Mouse (Mus musculus) heart, embryonic 11.5 days (tissue): ENCODE measurements around the gene Myl10. TPM values are rescaled to one million over a fixed set of nuclear protein-coding genes. Genes with fewer than 3 reads are reported as not detected.
"Not testable (repeated sequence)": the region's sequence is repeated elsewhere in the genome, so short reads cannot be mapped to it uniquely, and the experiment has no call there.

Experiments
- ATAC-seq: fragments of 200-750 bp; cut with Nextera tagmentation; replicated peaks from 2 replicates; pipeline ENCODE4 v1.8.0; 2017; ENCODE audit warnings: moderate library complexity; ENCODE audit not compliant: insufficient number of reproducible peaks, low FRiP score, low TSS enrichment
- H3K27ac ChIP-seq: fragments of 300-500 bp; sonication (generic); 2 replicates; pipeline ENCODE4 v1.5.1; 2014; ENCODE audit warnings: mild to moderate bottlenecking, low read depth, low read length
- H3K27me3 ChIP-seq: fragments of 300-500 bp; sonication (generic); 2 replicates; pipeline ENCODE4 v1.6.1; 2014; ENCODE audit warnings: mild to moderate bottlenecking, low read length, mixed read lengths; ENCODE audit not compliant: control insufficient read depth, insufficient read depth
- H3K36me3 ChIP-seq: fragments of 300-500 bp; sonication (generic); 2 replicates; pipeline ENCODE4 v1.6.1; 2014; ENCODE audit warnings: mild to moderate bottlenecking, low read length, moderate library complexity, mixed read lengths; ENCODE audit not compliant: control insufficient read depth, insufficient read depth
- H3K4me1 ChIP-seq: fragments of 300-500 bp; sonication (generic); 2 replicates; pipeline ENCODE4 v1.6.1; 2014; ENCODE audit warnings: low read length; ENCODE audit not compliant: control insufficient read depth, insufficient read depth
- H3K4me2 ChIP-seq: fragments of 300-500 bp; sonication (generic); 2 replicates; pipeline ENCODE4 v1.6.1; 2014; ENCODE audit warnings: mild to moderate bottlenecking, moderate library complexity
- H3K4me3 ChIP-seq: fragments of 300-500 bp; sonication (generic); 2 replicates; pipeline ENCODE4 v1.5.1; 2014; ENCODE audit warnings: low read depth, low read length
- H3K9ac ChIP-seq: fragments of 300-500 bp; sonication (generic); 2 replicates; pipeline ENCODE4 v1.6.1; 2014; ENCODE audit warnings: mild to moderate bottlenecking, low read depth, low read length, moderate library complexity
- H3K9me3 ChIP-seq: fragments of 300-500 bp; sonication (generic); replicated peaks from 2 replicates; pipeline ENCODE4 v1.6.1; 2016; ENCODE audit warnings: low read length; ENCODE audit not compliant: control insufficient read depth
- WGBS: fragments of 180-500 bp; shearing (Covaris S2); extraction: QIAGEN DNeasy Blood & Tissue Kit; methylation state at CpG from one replicate; pipeline ENCODE4 v1.1.7; 2014; ENCODE audit not compliant: insufficient replicate concordance; 5-methylcytosine and 5-hydroxymethylcytosine counted together
- polyA plus RNA-seq: library from polyadenylated mRNA; unstranded; fragments of >200 nt; fragmentation: Nextera tagmentation; extraction: Ambion mirVana; gene quantifications from 2 replicates; pipeline ENCODE4 v1.2.1, GENCODE M21; 2014

Gene Myl10
- not detected in 2 replicates for polyA plus RNA-seq

GRCm38 (mm10) chr5:136692784-136693183, at the start of gene Myl10:
Gene Myl10, plus strand, starts transcription at chr5:136693146.
- no peaks in the 10 kb centered on the region for H3K27me3 ChIP-seq
- ATAC-seq = no peak
- no peaks in the 10 kb centered on the region for H3K36me3 ChIP-seq
- no peak within 1 kb of the TSS for H3K4me3 ChIP-seq
- H3K4me1 ChIP-seq = no peaks in the 10 kb centered on the region
- H3K9me3 ChIP-seq = no peaks in the 10 kb centered on the region
- 86% methylated on average over 4 of the region's 4 CpGs for WGBS
- no peak within 1 kb of the TSS for H3K9ac ChIP-seq
- H3K27ac ChIP-seq = no peak within 1 kb of the TSS
- H3K4me2 ChIP-seq = no peak within 1 kb of the TSS

DNA sequence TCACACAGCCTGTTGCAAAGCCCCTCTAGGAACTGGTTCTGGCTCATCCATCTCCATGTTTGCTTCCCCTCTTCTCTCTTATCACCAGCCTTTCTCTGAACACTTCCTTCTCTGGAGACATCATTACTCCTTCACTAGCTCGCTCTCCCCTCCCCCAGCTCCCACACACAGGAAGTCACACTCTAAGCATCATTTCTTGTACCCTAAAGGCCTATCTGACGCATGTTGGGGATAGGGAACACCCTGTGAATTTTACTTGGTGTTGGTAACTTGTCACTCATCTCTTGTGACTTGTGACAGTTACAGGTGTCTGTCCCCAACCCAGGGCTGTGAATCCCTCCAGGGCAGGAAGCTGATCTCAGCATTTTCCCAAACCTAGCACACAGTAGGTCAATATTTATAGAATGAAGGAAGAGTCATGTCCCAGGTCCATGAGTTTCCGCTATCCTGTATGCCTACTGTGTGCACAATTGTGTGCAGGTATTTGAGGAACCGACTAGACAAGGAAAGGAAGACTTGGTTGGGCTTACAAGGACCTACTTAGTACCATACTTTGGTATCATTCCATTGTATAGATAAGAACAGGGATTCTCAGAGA, 46.1 kb upstream of the Myl10 start:
- ATAC-seq = no peak
- Histone ChIP-seq H3K4me2 (no peak overlapping the region), H3K36me3 (no peaks in the 10 kb centered on the region), H3K4me1 (no peaks in the 10 kb centered on the region), H3K9me3 (no peaks in the 10 kb centered on the region), H3K27me3 (peaks cover 2% of the 10 kb centered on the region; the same call in 1 of the 2 replicates), H3K9ac (no peak overlapping the region), H3K27ac (no peak overlapping the region), H3K4me3 (no peak overlapping the region)
- WGBS = 77% methylated on average over 4 of the region's 4 CpGs

DNA sequence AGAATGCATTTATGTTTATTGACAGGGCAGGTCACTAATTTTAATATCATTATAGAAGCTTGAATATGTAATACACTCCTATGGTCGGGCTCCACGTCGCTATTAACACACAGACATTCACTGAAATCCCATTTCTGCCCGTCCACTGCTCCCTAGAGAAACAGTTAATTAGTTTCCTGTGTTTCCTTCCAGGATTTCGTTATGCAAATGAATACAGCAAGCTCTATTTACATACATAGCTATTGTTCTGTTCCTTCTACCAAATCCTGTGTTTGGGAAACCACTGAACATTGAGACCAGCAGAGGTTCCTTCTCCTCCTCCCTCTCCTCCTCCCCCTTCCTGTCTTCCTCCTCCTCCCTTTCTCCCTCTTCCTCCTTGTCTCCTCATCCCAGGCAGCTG, 43.9 kb upstream of the Myl10 start:
- Histone ChIP-seq H3K9ac (no peak overlapping the region), H3K27ac (no peak overlapping the region), H3K4me3 (no peak overlapping the region), H3K4me2 (no peak overlapping the region), H3K36me3 (no peaks in the 10 kb centered on the region), H3K9me3 (no peaks in the 10 kb centered on the region), H3K27me3 (peaks cover 2% of the 10 kb centered on the region; the same call in 1 of the 2 replicates), H3K4me1 (no peaks in the 10 kb centered on the region)
- WGBS = 75% methylated on average over 5 of the region's 5 CpGs
- no peak for ATAC-seq

DNA sequence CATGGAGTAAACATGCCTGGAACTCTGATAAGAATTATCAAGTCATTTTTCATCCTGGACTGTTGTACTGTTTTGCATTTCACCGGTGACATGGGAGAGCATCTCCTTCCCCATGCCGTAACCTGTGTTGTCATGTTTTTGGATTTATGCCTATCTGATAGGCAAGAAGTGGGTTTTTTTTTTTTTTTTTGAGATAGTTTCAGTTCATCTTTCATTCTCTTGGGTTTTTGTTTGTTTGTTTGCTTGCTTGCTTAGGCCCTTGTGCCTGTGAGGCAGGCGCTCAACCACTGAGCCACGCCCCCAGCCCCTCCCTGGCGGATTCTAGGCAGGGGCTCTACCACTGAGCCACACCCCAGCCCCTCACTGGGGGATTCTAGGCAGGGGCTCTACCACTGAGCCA, 43.3 kb upstream of the Myl10 start:
- Histone ChIP-seq H3K4me1 (no peaks in the 10 kb centered on the region), H3K27ac (no peak overlapping the region), H3K4me2 (no peak overlapping the region), H3K27me3 (peaks cover 2% of the 10 kb centered on the region; the same call in 1 of the 2 replicates), H3K36me3 (no peaks in the 10 kb centered on the region), H3K9me3 (no peaks in the 10 kb centered on the region), H3K4me3 (no peak overlapping the region), H3K9ac (no peak overlapping the region)
- WGBS = 90% methylated on average over 5 of the region's 5 CpGs
- ATAC-seq = no peak

DNA sequence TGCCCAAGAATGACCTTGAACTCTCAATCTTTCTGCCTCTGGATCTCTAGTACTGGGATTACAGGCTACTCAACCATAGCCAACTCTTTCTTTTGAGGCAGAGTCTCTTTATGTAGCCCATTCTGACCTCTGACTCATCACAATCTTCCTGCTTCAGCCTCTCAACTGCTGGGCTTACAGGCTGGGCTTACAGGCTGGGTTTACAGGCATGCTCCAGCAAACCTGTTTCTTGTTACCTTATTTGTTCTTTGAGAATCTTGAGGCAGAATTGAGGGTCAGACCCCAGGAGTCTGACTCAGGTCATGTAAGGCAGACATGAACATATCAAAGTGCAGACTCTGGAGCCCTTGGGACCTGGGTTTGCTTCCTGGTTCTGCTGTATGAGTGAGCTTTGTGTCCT, 38.5 kb upstream of the Myl10 start:
- Histone ChIP-seq H3K36me3 (no peaks in the 10 kb centered on the region), H3K27me3 (no peaks in the 10 kb centered on the region), H3K9ac (no peak overlapping the region), H3K27ac (no peak overlapping the region), H3K4me1 (no peaks in the 10 kb centered on the region), H3K4me3 (no peak overlapping the region), H3K4me2 (no peak overlapping the region), H3K9me3 (no peaks in the 10 kb centered on the region)
- ATAC-seq = no peak

GRCm38 (mm10) chr5:136656830-136657395, 36.0 kb upstream of the Myl10 start:
- Histone ChIP-seq H3K4me1 (no peaks in the 10 kb centered on the region), H3K27ac (no peak overlapping the region), H3K36me3 (no peaks in the 10 kb centered on the region), H3K4me2 (no peak overlapping the region), H3K4me3 (no peak overlapping the region), H3K9ac (no peak overlapping the region), H3K9me3 (no peaks in the 10 kb centered on the region), H3K27me3 (no peaks in the 10 kb centered on the region)
- no peak for ATAC-seq
- WGBS = 76% methylated on average over 10 of the region's 10 CpGs

DNA sequence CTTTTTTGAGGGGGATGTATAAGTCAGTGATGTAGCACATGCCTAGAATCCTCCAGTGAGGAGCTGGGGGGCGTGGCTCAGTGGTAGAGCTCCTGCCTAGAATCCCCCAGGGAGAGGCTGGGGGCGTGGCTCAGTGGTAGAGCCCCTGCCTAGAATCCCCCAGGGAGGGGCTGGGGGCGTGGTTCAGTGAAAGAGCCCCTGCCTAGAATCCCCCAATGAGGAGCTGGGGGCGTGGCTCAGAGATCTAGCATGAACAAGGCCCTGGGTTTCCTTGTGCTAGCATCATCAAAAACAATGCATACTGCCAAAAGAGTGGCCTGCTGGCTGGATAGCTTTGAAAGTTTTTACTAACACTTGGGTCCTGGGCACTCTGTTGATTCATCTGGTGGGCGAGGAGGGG, 32.2 kb upstream of the Myl10 start:
- H3K9me3 ChIP-seq, H3K27me3 ChIP-seq, H3K36me3 ChIP-seq, H3K4me1 ChIP-seq, H3K27ac ChIP-seq, H3K4me2 ChIP-seq, H3K4me3 ChIP-seq, ATAC-seq, H3K9ac ChIP-seq: not testable (repeated sequence)
- WGBS = 69% methylated on average over 5 of the region's 5 CpGs

DNA sequence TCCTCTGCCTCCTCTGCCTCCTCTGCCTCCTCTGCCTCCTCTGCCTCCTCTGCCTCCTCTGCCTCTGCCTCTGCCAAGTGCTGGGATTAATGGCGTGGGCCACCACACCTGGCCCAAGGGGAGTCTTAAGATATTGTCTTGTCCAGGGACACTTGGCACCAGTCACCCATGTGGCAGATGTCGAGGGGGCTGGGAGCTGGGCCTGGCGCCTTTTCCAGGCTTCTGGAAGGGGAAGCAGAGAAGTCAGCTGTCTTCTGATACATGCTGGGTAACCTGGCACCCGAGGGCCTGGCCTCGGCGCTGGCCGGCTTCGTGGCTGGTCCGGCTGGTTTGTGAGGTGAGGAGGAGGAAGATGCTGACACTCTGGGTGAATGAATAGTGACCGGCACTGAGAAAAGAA, 30.7 kb upstream of the Myl10 start:
- H3K4me1 ChIP-seq = no peaks in the 10 kb centered on the region
- no peak overlapping the region for H3K4me2 ChIP-seq
- WGBS = 81% methylated on average over 10 of the region's 10 CpGs
- H3K9me3 ChIP-seq = no peaks in the 10 kb centered on the region
- H3K4me3 ChIP-seq = no peak overlapping the region
- H3K36me3 ChIP-seq = no peaks in the 10 kb centered on the region
- no peak overlapping the region for H3K9ac ChIP-seq
- H3K27me3 ChIP-seq = peaks cover 6% of the 10 kb centered on the region
- H3K27ac ChIP-seq = no peak overlapping the region
- no peak for ATAC-seq

DNA sequence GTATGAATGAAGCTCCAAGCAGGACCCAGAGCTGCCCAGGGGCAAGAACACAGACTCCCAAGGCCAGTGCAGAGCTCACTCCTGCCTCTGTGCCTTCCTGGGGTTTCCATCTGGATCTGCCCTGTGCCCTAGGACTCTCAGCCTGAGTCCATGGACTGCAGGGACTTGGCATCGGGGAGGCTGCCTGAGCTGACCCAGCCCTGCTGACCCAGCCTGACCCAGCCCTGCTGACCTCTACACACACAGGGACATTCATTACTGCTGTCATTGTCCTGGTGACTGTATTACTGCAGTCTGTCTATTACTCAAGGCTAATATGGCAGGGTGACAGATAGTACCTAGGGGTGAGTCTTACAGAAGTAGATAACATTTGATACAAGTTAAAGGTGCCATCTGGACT, 30.1 kb upstream of the Myl10 start:
- H3K9me3 ChIP-seq = no peaks in the 10 kb centered on the region
- H3K4me3 ChIP-seq = no peak overlapping the region
- ATAC-seq = no peak
- no peaks in the 10 kb centered on the region for H3K4me1 ChIP-seq
- no peaks in the 10 kb centered on the region for H3K36me3 ChIP-seq
- no peak overlapping the region for H3K27ac ChIP-seq
- peaks cover 6% of the 10 kb centered on the region for H3K27me3 ChIP-seq
- H3K9ac ChIP-seq = no peak overlapping the region
- H3K4me2 ChIP-seq = no peak overlapping the region
- 57% methylated on average over 1 of the region's 1 CpGs for WGBS
